Mouse (Mus musculus) retina, embryonic 14.5 days (tissue): ENCODE measurements around the gene Slc16a6.

ENCODE experiments used
- DNase-seq: peaks from one replicate; pipeline ENCODE4 v3.0.0-alpha.2; 2015; ENCODE audit warnings: low spot score

Slc16a6 gene

GRCm38 (mm10) chr11:109445438-109446035 lies 27.9 kb downstream of the Slc16a6 start:
- peak; percentile 81 for DNase-seq

GRCm38 (mm10) chr11:109444600-109444999 lies 28.8 kb downstream of the Slc16a6 start:
- DNase-seq, result peak; percentile 55

GRCm38 (mm10) chr11:109443468-109444263 lies 29.7 kb downstream of the Slc16a6 start:
- no peak for DNase-seq

DNA sequence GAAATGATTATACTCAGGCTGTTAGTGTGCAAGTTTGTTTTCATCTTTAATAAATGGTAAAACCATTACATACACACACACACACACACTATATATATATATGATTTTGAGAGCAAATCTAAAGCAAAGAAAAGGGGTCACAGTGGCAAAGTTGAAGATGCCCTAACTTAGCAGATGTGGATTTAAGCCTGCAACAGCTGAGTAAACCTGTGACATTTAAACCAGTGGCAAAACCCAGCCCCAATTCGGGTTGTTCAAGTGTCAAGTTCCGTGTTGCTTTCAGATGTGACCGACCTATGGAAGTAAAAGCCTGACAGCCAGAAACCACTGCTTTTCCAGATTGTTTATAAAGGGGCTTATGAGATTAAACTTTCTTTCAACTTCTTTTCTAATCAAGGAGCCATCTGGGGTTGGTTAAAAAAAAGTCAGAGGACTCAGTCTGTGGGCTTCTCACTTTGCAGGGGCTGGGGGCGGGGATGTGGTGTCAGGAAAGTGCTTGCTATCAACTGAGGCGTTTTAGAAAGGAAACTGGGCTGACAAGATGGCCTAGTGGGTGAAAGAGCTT lies 31.1 kb downstream of the Slc16a6 start:
- no peak for DNase-seq

DNA sequence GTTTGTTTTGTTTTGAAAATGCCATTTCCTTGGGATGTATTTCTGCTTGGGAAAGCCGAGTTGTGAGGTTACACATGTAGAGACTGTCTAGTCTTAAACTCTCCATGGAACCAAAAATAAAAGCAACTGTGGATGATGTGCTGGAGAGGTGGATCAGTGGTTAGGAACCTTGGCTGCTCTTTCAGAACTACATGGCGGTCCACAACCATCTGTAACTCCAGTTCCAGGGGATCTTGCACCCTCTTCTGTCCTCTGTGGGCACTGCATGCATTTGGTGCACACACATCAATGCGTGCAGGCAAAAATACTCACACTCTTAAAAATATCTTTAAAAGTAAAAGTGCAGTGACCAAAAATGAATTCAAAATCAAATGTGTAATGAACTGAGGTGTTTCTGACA lies 32.3 kb downstream of the Slc16a6 start:
- DNase-seq, result peak; percentile 61

- DNase-seq, result no peak
Measured at GRCm38 (mm10) chr11:109440641-109441040, 32.8 kb downstream of the Slc16a6 start.

DNA sequence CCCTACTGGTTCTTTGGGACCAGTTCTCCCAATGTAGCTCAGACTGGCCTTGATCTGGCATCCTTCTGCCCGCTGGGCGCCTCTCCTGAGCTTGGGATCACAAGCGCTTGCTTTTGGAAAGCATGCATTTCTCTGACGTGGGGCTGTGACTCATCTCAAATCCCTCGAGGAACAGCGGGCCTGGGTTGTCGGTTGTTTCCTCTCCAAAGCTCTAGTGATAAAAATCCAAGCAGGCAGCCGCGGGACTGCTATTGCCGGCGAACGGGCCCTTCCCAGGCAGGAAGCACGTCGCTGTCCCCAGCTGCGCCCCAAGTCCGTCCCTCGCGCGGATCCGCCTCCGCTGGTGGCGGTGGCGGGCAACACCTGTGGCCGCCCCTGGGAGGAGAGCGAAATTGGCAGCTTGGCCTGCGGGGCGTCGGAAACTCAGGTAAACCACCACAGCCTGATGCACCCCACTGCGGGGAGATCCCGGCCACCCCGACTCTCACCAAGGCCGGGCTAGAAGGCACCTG lies 33.5 kb downstream of the Slc16a6 start:
- DNase-seq, result peak; percentile 71

GRCm38 (mm10) chr11:109439209-109439608 lies 34.2 kb downstream of the Slc16a6 start:
- DNase-seq, result no peak

- no peak for DNase-seq
Measured at GRCm38 (mm10) chr11:109436889-109437288, 36.5 kb downstream of the Slc16a6 start.

DNA sequence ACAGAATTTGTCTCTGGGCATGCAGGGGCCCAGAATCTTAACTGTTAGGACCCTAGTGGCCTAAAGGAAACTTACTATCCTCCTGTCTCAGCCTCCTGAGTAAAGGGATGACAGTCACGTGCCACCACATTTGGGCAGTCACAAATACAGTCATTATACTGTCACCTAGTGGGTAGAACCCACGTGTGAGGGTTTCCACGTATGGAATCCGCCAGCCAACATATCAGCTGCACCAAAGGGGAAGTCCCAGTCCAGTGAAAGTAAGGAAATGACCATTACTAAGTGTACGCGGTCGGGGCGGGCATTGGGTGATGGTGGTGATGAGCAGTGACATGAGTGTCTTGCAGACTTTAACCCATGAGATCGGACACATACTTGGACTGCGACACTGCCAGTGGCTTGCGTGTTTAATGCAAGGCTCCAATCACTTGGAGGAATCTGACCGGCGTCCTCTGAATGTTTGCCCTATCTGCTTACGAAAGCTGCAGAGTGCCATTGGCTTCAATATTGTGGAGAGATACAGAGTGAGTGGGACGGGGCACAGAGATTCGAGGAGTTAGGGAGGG lies 39.1 kb downstream of the Slc16a6 start:
- DNase-seq, result no peak

GRCm38 (mm10) chr11:109427353-109427752 lies 46.0 kb downstream of the Slc16a6 start:
- no peak for DNase-seq

DNA sequence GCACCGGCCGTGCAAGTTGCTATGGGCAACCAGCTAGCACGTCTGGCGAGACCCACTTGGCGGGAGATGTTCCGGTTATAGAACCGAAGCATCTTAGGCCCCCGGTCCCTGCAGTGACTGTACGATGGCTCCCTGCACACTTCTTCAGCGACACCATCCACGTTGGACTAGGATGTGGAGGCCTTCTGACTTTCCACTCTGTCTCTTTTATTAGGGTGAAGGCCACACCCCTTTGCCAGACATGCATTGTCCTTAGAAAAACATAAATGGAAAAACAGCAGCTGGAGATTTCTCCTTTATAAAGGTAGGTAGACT lies 47.2 kb downstream of the Slc16a6 start:
- DNase-seq, result no peak

DNA sequence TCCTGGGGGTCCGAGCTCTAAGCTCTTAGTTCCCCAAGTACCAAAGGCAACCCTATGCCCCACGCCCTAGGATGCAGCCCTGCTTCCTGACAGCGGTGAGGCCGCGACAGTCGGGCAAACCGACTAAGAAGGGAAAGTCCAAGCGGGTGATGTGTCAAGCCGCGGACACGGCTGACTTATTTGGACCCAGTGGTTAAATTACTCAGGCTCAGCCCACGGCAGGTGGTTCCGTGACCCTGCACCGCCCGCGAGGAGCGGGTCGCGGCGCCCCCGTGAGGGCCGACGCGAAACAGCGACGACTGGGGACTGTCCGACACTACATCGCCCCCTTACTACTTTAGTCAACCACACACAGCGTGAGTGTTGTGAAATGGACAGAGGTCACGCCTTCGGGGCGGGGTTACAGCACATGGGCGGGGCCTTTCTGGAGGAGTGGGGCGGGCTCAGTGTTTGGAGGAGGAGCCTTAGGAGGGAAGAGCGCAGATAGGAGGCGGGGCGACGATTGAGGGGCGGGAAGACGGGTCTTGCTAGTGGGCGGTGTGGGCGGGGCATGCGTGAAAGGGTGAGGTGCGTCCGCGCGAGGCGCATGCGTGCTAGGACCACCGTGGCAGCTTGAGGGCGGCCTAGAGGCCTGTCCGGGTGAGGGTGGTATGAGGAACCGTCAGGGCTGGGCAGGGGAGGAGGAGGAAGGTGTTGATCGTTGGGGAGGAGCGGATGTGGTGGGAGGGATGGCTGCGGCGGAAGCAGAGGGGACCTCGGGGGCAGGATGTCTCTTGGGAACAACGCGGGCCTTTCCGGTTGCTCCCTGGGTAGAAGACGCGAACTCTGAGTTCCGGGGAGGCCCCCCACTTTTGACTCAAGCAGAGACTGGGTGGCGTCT lies 47.8 kb downstream of the Slc16a6 start, which contains the start of gene Amz2:
Gene Amz2, plus strand, starts transcription at position 555 of the 880 bp plus-strand sequence.
- DNase-seq, result peak; percentile 99

GRCm38 (mm10) chr11:109423294-109423693 lies 50.1 kb downstream of the Slc16a6 start:
- no peak for DNase-seq

DNA sequence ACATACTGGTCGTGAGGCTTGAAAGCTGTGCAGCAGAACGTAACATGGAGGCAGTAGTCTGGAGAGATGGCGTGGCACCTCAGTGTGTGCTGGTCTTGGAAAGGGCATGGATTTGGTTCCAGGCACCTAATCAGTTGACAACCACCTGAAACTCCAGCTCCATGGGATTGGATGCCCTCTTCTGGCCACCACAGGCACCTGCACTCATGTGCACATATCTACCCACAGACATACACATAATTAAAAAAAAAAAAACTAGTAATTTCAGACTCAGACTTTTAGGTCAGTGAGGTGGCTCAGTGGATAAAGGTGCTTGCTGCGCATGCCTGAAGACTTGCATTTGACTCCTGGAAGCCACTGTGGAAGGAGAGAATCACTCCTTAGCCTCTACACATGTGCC lies 51.1 kb downstream of the Slc16a6 start:
- DNase-seq, result no peak

- DNase-seq, result no peak
Measured at GRCm38 (mm10) chr11:109421205-109421604, 52.2 kb downstream of the Slc16a6 start.

GRCm38 (mm10) chr11:109420567-109420962 lies 52.8 kb downstream of the Slc16a6 start:
- no peak for DNase-seq

GRCm38 (mm10) chr11:109419961-109420566 lies 53.3 kb downstream of the Slc16a6 start:
- DNase-seq, result no peak

GRCm38 (mm10) chr11:109419461-109419860 lies 53.9 kb downstream of the Slc16a6 start:
- DNase-seq, result no peak

GRCm38 (mm10) chr11:109417472-109418040 lies 55.8 kb downstream of the Slc16a6 start:
- DNase-seq, result no peak
